Mouse (Mus musculus) liver, postnatal 0 days (tissue): Measurements from ENCODE around the gene Ankrd1.

Experiments used
- CTCF ChIP-seq: sonication (generic); IDR thresholded peaks from 2 replicates; pipeline ENCODE4 v1.5.1; 2016; ENCODE audit warnings: antibody characterized with exemption, low read depth
- EP300 ChIP-seq: IDR thresholded peaks from 2 replicates; pipeline ENCODE4 v1.6.1; 2016; ENCODE audit warnings: antibody characterized with exemption, low read depth, mild to moderate bottlenecking

DNA sequence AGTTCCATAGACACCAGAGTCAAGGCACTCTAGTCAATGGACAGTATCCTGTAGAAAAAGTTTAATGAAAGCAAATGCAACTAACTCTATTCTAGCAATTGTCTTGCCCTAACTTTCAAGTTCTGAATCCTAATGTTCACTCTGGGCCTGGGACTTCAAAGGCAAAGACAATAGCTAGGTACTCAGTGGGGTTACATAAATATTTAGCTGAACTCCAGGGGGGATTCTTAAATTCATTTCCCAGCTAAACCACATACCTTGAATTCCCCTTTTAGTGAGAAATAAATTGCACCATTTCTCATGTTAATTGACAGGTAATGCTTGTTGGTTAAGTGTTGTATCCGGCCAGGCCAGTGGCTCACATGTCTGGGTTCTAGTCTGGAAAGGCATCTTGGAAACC lies 4.3 kb upstream of the Ankrd1 start:
- TF ChIP-seq EP300 (no peak), CTCF (no peak)
